Mouse (Mus musculus) erythroblast, embryonic 14.5 days (primary cell): ENCODE data around the gene Trim67.

Experiments
- GATA1 ChIP-seq: IDR thresholded peaks from 2 replicates; pipeline ENCODE4 v1.6.1; 2012; ENCODE audit warnings: low read length, inconsistent platforms, mixed read lengths
- TAL1 ChIP-seq: IDR thresholded peaks from 3 replicates; pipeline ENCODE4 v1.6.1; 2012; ENCODE audit warnings: low read length, inconsistent platforms, mixed read lengths

DNA sequence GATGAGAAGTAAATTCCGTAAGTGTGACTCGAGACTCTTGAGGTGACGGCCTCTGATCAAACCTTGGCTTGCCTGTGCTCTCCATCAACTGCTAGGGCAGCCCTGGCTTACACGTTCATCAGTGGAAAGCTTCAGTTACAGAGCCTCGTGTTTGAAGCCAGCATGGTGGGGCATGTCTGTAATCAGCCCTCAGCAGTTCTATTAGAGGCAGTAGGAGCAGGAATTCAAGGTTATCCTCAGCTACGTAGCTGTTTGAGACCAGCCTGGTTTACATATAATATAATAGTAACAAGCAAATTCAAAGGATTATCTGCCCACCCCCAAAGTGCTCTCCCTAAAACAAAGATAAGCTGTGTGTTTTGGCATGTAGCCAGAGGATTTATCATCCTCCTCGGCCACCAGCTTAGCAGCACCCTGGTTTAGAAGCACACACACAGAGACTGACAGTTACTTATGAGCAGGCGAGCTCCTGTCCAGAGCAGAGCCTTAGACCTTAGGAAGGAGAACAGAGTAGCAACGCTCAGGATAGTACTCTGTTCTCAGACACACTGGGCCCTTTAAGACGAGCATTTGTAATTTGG is 86.1 kb downstream of the Trim67 start:
- no peak for TF ChIP-seq TAL1
- TF ChIP-seq GATA1 = no peak
